Mouse (Mus musculus): ENCODE results near the gene Ang. TPM values are rescaled to one million over a fixed set of nuclear protein-coding genes. Genes with fewer than 3 reads are reported as not detected.

Gene Ang
- polyA plus RNA-seq (2021; fragmentation: Nextera tagmentation): 4.1 and 4.4 TPM in 2 replicates
- long read RNA-seq, experiment 1, partial matches to known transcripts: 0 of 1 reads
- long read RNA-seq, experiment 1, other reads (novel, unspliced or antisense): 0 of 1 reads
- long read RNA-seq, experiment 2, partial matches to known transcripts: 0 of 1 reads
- long read RNA-seq, experiment 2, other reads (novel, unspliced or antisense): 0 of 1 reads

DNA sequence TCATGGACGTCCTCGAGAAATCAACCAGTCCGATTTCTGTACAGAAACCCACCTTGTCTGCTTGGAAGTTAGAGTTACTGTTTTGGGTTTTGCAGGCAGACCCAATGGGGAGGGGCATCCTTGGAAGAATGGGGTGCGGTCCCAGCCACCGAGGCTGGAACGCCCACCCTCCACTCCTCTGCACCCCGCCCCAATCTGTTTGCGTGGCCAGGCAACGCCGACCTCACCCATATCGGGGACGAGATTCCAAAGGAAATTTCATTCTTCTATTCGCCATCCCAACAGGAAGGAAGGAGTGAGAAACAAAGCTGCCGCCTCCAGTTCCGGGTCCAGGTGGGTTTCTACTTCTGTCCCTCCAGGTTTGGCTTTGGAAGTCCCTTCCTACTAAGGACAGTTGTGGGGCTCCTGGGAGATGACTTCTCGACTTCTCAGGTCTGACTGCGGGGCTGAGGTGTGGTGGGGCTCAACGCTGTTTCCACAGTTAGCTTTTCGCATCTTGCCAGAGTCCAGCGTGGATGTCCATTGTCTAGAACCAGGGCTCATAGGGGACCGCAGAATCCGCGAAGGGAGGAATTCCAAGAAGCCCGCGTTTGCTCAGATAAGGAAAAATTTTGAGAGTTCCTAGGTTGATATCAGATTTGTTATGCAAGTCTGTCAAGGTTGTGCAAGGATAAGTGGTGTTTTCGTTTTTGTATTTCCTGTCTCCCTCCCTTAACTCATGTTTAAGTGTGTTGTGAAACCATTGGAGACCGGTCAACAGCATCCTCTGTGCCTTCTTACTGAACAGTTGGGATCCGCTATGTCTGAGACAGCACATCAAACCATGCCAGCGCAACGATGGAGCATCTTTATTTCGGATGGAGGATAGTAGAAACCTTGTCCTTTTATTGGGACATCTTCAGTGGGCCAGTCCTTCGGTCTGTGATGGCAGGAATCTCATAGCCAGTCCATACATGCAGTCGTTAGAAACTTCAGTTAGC is at the start of gene Ang, which contains the start of gene Rnase4:
Ang (plus strand) TSS at position 230 of the 980 bp plus-strand sequence.
Rnase4 (plus strand) TSS at position 157 of the 980 bp plus-strand sequence.

DNA sequence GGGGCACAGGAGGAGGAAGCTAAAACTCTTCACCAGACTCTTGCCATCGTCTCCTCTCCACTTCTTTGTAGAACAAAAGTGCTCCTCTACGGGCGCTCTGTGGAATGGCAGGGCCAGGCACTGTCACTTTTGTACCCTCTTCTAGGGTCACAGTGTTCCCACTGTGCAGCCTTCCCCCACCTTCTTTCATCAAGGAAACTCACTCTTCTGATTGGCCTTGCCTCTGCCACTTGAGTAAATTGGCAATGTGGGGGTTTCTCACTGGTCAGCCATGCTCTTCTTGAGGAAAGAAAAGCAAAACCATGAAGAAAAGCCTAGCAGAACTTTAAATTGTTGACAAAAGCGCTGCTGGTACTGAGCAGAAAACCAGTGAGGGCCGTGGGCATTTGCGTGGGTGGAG is 49.2 kb upstream of the Ang start, which contains the start of gene Rnase9:
Rnase9 (minus strand) TSS at position 101 of the 400 bp plus-strand sequence.

DNA sequence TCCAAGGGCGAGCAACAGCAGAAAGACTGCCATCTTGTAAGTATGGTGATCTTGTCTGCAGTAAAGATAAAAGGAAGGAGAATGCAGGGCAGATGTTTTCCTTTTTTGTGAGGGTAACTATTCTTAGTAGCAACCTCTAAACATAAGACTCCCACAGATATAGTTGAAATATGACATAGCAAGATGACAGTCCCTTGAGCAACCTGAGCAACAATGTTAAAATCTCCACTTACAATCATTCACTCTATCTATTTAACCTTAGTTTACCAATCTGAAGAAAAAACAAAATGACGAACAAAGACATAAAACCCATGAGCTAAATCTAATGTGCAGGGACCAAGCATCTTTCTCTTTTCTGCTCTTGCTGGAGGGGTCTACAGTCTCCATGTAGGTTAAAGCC is 40.9 kb upstream of the Ang start, which contains the start of gene Rnase11:
Rnase11 (minus strand) TSS at position 101 of the 400 bp plus-strand sequence.

DNA sequence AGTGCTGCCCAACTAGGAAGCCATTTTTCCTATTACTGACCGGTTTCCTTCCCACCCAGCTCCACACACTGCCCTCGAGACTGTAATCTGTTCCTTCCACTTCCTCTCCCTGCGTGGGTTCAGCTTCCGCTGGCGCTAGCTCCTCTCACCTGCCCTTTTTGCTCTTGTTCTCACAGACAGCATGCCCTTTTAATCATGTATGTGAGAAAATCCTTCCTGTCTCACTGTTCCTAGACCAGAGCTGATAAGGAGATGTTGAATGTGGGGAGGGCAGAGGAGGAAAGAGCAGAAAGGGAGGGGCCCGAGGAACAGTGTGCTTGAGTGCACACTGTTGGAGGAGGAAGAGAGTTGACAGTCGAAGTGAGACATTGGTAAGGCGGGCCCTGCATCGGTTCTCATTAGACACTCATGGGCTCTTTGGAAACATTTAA is 33.5 kb upstream of the Ang start, which contains the start of gene Rnase12:
Rnase12 (minus strand) TSS at position 261 of the 431 bp plus-strand sequence.

DNA sequence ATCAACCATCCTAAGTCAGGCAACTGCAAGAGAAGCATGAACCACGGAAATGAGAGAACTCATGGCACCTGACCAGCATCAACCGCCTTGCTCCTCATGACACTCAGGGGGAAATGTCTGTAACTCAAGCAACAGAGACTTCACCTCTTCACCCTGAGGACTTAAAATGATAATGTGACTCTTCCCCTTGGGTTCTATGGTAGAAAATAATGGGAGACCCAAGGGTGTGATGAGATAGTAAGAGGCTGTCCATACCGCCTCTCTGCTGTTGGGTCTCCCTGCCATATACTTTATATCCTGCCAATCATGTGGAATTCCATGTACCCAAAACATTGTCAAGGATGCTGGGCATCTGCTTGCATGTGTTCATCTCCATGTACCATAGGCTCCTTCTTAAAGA is 16.6 kb upstream of the Ang start, which contains the start of gene Olfr750:
Olfr750 (minus strand) TSS at position 101 of the 400 bp plus-strand sequence.

DNA sequence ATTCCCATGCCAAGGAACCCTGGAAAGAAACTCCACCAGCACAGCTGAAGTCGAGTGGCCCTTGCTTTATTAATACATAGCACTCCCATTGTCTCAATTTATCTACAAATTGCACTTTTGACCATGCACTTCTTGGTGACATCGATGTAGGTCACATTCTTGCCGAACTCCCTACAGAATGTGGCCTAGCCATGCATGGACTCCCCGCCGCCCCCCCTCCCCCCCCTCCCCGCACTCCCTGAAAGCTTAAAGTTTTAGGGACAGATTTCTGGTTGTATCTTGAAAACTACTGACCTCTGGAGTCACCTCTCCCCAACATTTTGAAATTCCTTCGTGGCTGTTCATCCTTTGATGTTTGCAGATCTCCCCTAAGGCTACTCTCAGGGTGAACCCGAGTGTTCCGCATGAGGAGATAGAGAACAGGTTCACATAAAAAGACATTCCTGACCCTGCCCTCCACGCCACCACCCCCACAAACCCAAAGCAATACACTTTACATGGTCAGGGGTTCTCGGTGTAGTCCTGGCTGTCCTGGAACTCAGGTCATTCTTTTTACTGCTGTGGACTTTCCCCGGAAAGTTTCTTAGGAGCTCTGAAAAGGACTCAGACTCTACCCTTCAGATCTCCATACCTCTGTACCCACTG is 23.1 kb downstream of the Ang start, which contains the start of gene Eddm3b:
Eddm3b (plus strand) TSS at position 511 of the 645 bp plus-strand sequence.

DNA sequence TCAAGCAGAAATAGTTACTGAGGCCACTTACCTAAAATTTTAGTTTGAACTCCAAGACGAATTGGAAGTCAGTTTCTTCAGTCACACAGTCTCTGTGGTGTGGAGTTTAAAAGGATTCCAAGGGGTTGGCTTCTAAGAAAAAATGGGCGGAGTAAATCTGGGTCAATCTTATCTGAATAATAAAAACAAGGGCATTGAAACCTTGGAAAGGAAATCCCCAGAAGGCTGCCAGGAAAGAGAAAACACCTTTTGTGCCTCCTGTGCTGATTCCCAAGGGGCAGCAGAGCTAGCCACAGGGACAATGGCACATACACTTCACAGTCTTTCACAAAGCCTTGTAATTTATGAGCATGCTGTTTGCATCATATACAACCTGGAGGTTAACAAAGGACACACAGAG is 55.7 kb downstream of the Ang start, which contains the start of gene Rnase1:
Rnase1 (minus strand) TSS at position 101 of the 400 bp plus-strand sequence.

Other genes starting within 250 kb of the Ang start
- 1.2 and 2.4 TPM in 2 replicates for gene Tep1, start 220.6 kb upstream of the Ang start, polyA plus RNA-seq (2021; fragmentation: Nextera tagmentation)
- 0.19 and 0.49 TPM in 2 replicates for gene Klhl33, start 193.6 kb upstream of the Ang start, polyA plus RNA-seq (2021; fragmentation: Nextera tagmentation)
- gene Osgep, start 166.3 kb upstream of the Ang start, polyA plus RNA-seq (2021; fragmentation: Nextera tagmentation): 75.5 and 79.0 TPM in 2 replicates
- gene Apex1, start 166.2 kb upstream of the Ang start, polyA plus RNA-seq (2021; fragmentation: Nextera tagmentation): 86.9 and 97.4 TPM in 2 replicates
- gene Pip4p1, start 160.3 kb upstream of the Ang start, polyA plus RNA-seq (2021; fragmentation: Nextera tagmentation): 65.9 and 75.6 TPM in 2 replicates
- gene Pnp, start 160.1 kb upstream of the Ang start, polyA plus RNA-seq (2021; fragmentation: Nextera tagmentation): 9.8 and 10.9 TPM in 2 replicates
- not detected in 2 replicates for gene Gm49342, start 146.6 kb upstream of the Ang start, polyA plus RNA-seq (2021; fragmentation: Nextera tagmentation)
- gene Pnp2, start 135.2 kb upstream of the Ang start, polyA plus RNA-seq (2021; fragmentation: Nextera tagmentation): 1.2 and 2.4 TPM in 2 replicates
- 0.11 and 0.23 TPM in 2 replicates for gene Rnase10, start 83.4 kb upstream of the Ang start, polyA plus RNA-seq (2021; fragmentation: Nextera tagmentation)
- not detected in 2 replicates for gene Rnase9, start 49.3 kb upstream of the Ang start, polyA plus RNA-seq (2021; fragmentation: Nextera tagmentation)
- not detected in 2 replicates for gene Rnase11, start 41.0 kb upstream of the Ang start, polyA plus RNA-seq (2021; fragmentation: Nextera tagmentation)
- 0.23 TPM in 1 of 2 replicates, not detected in the other for gene Rnase12, start 33.5 kb upstream of the Ang start, polyA plus RNA-seq (2021; fragmentation: Nextera tagmentation)
- not detected in 2 replicates for gene Olfr750, start 16.7 kb upstream of the Ang start, polyA plus RNA-seq (2021; fragmentation: Nextera tagmentation)
- gene Rnase4, start 73 bp upstream of the Ang start, polyA plus RNA-seq (2021; fragmentation: Nextera tagmentation): 17.8 and 18.4 TPM in 2 replicates
- gene Eddm3b, start 23.3 kb downstream of the Ang start, polyA plus RNA-seq (2021; fragmentation: Nextera tagmentation): not detected in 2 replicates
- gene Rnase6, start 32.8 kb downstream of the Ang start, polyA plus RNA-seq (2021; fragmentation: Nextera tagmentation): 0.39 and 1.0 TPM in 2 replicates
- gene Rnase1, start 55.6 kb downstream of the Ang start, polyA plus RNA-seq (2021; fragmentation: Nextera tagmentation): 2.7 and 2.9 TPM in 2 replicates
- gene Rnase2b, start 71.1 kb downstream of the Ang start, polyA plus RNA-seq (2021; fragmentation: Nextera tagmentation): not detected in 2 replicates
- not detected in 2 replicates for gene Ang2, start 108.0 kb downstream of the Ang start, polyA plus RNA-seq (2021; fragmentation: Nextera tagmentation)
- gene Ear14, start 112.2 kb downstream of the Ang start, polyA plus RNA-seq (2021; fragmentation: Nextera tagmentation): not detected in 2 replicates
- gene Rnase2a, start 165.0 kb downstream of the Ang start, polyA plus RNA-seq (2021; fragmentation: Nextera tagmentation): not detected in 2 replicates

All from layer of hippocampus, adult 6 months (tissue).